Mouse (Mus musculus) T-helper 1 cell (primary cell): ENCODE results near the gene Invs.

Source experiments
- in situ Hi-C: fragments of 300-600 bp; cut with MboI, MseI; formaldehyde crosslinking; loops from one replicate; pipeline ENCODE4 v1.15.1; 2025; ENCODE audit warnings: high pct_unique_total_duplicates

Gene Invs

DNA sequence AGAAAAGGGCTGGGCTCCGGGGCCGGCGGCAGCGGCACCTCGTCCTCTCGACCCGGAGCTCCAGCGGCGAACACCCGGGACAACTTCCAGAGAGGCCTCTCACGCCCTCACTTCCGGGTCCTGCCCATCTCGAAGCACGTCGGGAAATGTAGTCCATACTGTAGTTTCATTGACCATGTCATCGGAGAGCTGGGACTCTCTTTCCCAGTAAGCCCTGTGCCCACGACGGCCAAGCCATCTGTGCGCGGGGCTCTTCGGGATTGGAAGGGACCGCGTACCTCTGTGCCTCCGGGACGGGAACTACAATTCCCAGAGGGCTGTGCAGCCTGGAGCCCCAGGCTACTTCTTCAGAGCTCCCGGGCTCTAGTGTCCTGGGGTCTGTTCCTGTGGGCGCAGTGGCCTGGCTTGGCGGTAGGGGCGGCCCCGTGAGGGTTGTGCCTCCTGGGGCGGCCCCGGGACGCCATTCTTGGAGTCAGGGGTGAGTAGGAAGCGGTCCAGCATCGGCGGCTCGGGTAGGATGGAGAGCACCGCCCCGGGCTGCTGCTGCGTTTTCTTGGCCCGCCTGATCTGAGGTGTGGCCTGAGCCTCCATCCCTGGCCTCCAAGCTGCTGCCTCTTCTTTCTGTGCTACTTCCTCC lies at the start of gene Invs, which contains the start of gene Erp44:
Invs (plus strand) TSS at position 263 of the 637 bp plus-strand sequence.
Erp44 (minus strand) TSS at position 61 of the 637 bp plus-strand sequence.
- in situ Hi-C loops = no loop called here

GRCm38 (mm10) chr4:48236721-48237120 lies 42.8 kb upstream of the Invs start:
- in situ Hi-C loops = no loop called here

DNA sequence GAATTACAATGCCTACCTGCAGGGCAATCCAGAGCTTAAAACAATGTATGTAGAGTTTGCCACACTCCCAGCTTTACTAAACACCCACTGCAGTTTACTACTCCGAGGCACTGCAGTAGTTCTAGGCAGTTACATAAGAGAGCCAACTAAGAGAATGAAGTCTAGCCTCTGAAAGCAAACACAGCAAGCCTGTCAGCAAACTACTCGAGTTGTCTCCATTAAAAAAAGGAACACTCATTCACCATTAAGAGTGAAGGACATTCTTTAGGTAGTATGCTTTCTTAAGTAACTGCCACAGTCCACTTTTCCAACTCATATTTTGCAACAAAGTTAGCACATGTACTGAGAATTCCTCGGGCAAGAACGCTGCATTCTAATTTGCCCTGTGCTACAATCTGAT lies 40.5 kb upstream of the Invs start:
- in situ Hi-C loops = no loop called here

- in situ Hi-C loops = no loop called here
These were observed 37.1 kb upstream of the Invs start for GRCm38 (mm10) chr4:48242482-48242881.

- in situ Hi-C loops = no loop called here
These were observed 35.8 kb upstream of the Invs start for GRCm38 (mm10) chr4:48243737-48244136.

GRCm38 (mm10) chr4:48244280-48244679 lies 35.3 kb upstream of the Invs start:
- in situ Hi-C loops = no loop called here

- in situ Hi-C loops = no loop called here
These were observed 26.3 kb upstream of the Invs start for GRCm38 (mm10) chr4:48253266-48253665.

DNA sequence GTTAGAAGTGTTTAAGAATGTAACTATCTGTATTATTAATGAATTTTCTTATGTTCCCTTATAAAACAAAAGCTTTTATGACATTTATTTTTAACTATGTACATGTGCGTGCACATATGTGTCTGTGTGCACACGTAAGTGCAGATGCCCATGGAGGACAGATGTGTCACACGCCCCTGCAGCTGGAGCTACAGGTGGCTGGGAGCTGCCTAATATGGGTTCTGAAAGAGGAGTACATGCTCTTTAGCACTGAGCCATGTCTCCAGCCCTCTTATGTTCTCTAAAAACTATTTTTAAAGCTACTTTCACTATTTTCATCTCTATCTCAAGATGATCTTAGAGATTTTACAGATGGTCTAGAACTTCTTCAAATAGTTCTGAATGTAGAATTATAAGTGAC lies 21.5 kb upstream of the Invs start:
- in situ Hi-C loops = no loop called here

- in situ Hi-C loops = no loop called here
These were observed 11.9 kb upstream of the Invs start for GRCm38 (mm10) chr4:48267683-48268082.

GRCm38 (mm10) chr4:48268127-48268526 lies 11.4 kb upstream of the Invs start:
- in situ Hi-C loops = no loop called here

- in situ Hi-C loops = no loop called here
These were observed 9.0 kb upstream of the Invs start for GRCm38 (mm10) chr4:48270532-48270931.

DNA sequence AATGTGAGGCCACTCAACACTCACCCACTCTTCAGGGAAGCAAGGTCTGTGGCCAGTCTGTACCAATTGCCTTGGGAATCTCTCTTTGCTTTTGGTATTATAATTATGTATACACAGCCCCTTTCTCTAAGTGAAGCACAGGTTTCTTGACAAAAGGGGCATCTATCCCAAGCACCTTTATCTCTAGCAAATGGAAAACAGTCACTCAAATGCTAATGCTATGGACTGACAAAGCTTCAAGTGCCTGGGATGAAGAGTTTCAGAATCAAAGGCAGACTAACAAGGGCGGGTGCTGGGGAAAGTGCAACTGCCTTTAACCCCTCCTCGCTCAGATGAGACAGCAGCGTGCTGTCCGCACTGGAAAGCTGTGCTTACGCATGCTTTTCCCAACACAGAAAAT lies 7.7 kb upstream of the Invs start:
- in situ Hi-C loops = no loop called here

GRCm38 (mm10) chr4:48273119-48273829 lies 6.3 kb upstream of the Invs start:
- in situ Hi-C loops = no loop called here

DNA sequence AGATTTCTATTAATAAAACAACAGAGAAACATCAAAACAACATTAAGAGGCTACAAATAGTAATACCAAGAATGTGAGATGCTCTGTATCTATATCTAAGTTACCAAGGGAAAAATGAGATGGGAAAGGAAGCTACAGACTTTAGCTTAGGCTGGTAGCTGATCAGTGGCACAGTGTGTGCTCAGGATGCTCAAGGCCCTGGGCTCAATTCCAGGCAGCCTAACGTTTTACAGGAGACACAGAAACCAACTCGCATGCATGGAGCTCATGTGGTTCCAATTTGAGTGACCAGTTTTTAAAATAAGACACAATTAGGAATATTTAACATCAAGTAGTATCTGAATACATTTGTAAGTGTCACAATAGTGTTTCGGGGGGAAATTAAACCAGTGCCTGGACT lies 3.8 kb upstream of the Invs start:
- in situ Hi-C loops = no loop called here

DNA sequence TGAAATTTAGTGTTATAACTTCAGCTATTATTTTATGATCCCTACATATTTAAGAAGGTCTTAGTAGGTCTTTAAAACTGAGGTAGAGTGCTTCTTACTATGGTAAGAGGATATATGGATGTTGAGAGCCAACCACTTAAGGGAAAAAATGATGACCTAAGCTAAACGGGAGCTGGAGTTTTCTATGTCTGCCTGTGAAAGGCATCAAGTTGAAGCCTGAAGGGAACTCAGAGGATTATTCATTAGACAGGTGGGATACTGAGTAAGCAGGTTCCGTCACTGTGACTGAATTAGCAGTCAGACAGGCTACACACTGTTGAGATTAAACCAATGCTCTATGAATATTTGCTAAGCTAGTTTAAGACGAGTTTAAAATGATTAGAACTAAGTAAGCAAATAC lies 2.5 kb upstream of the Invs start:
- in situ Hi-C loops = no loop called here

GRCm38 (mm10) chr4:48278757-48279497 lies 633 bp upstream of the Invs start:
- in situ Hi-C loops = no loop called here

- in situ Hi-C loops = no loop called here
These were observed 1.6 kb downstream of the Invs start for GRCm38 (mm10) chr4:48281121-48281520.

- in situ Hi-C loops = no loop called here
These were observed 7.7 kb downstream of the Invs start for GRCm38 (mm10) chr4:48287086-48287757.

DNA sequence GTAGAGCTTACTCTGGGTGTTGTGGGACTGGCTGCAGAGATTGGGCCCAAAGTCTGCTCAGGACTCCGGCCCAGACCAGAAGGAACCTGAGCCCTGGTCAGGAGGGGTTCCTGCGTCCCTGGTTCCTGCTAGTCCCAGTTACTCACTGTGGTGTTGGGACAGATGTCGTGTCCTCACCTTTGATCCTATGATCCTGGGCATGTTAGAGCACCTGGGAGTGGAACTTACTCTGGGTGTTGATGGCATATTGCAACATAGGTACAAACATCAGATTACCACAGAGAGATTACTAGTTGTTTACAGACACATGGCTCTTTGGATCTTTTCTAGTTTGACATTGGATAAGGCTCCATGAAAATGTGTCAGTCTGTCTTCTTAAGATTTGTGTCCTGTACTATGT lies 35.3 kb downstream of the Invs start:
- in situ Hi-C loops = no loop called here

- in situ Hi-C loops = no loop called here
These were observed 36.5 kb downstream of the Invs start for GRCm38 (mm10) chr4:48316036-48316435.

GRCm38 (mm10) chr4:48321276-48321675 lies 41.7 kb downstream of the Invs start:
- in situ Hi-C loops = no loop called here

GRCm38 (mm10) chr4:48322095-48322494 lies 42.5 kb downstream of the Invs start:
- in situ Hi-C loops = no loop called here
